Mouse (Mus musculus): ENCODE results near the gene Lonp2.

Gene Lonp2

GRCm38 (mm10) chr8:86713407-86714188 is 89.8 kb downstream of the Lonp2 start:
- DNase-seq (ENCODE audit: low spot score) = peak; percentile 75

GRCm38 (mm10) chr8:86718332-86718994 is 94.6 kb downstream of the Lonp2 start:
- no peak for DNase-seq (ENCODE audit: low spot score)

GRCm38 (mm10) chr8:86719368-86719767 is 95.5 kb downstream of the Lonp2 start:
- DNase-seq (ENCODE audit: low spot score) = no peak

GRCm38 (mm10) chr8:86720756-86721459 is 97.1 kb downstream of the Lonp2 start:
- DNase-seq (ENCODE audit: low spot score) = no peak

- no peak for DNase-seq (ENCODE audit: low spot score)
Observed at GRCm38 (mm10) chr8:86721490-86721889, 97.6 kb downstream of the Lonp2 start.

- no peak for DNase-seq (ENCODE audit: low spot score)
Observed at GRCm38 (mm10) chr8:86726959-86727358, 103.1 kb downstream of the Lonp2 start.

- DNase-seq (ENCODE audit: low spot score) = no peak
Observed at GRCm38 (mm10) chr8:86728224-86728950, 104.5 kb downstream of the Lonp2 start.

- no peak for DNase-seq (ENCODE audit: low spot score)
Observed at GRCm38 (mm10) chr8:86730303-86730702, 106.5 kb downstream of the Lonp2 start.

GRCm38 (mm10) chr8:86730860-86731259 is 107.0 kb downstream of the Lonp2 start:
- DNase-seq (ENCODE audit: low spot score) = no peak

- no peak for DNase-seq (ENCODE audit: low spot score)
Observed at GRCm38 (mm10) chr8:86734171-86734570, 110.3 kb downstream of the Lonp2 start.

GRCm38 (mm10) chr8:86734954-86735353 is 111.1 kb downstream of the Lonp2 start:
- no peak for DNase-seq (ENCODE audit: low spot score)

- DNase-seq (ENCODE audit: low spot score) = no peak
Observed at GRCm38 (mm10) chr8:86735446-86736111, 111.7 kb downstream of the Lonp2 start.

GRCm38 (mm10) chr8:86740899-86741298 is 117.1 kb downstream of the Lonp2 start:
- no peak for DNase-seq (ENCODE audit: low spot score)

GRCm38 (mm10) chr8:86741627-86742026 is 117.8 kb downstream of the Lonp2 start:
- DNase-seq (ENCODE audit: low spot score) = no peak

- DNase-seq (ENCODE audit: low spot score) = no peak
Observed at GRCm38 (mm10) chr8:86742605-86743345, 118.9 kb downstream of the Lonp2 start.

- DNase-seq (ENCODE audit: low spot score) = peak; percentile 39
Observed at GRCm38 (mm10) chr8:86744313-86745220, 120.7 kb downstream of the Lonp2 start.

GRCm38 (mm10) chr8:86745221-86745934 is 121.5 kb downstream of the Lonp2 start, which contains the start of the genes Gm10638 and Siah1a:
Gene Gm10638, plus strand, starts transcription at chr8:86745699.
Gene Siah1a, minus strand, starts transcription at chr8:86745934.
- peak; percentile 80 for DNase-seq (ENCODE audit: low spot score)

GRCm38 (mm10) chr8:86745935-86746441 is 122.1 kb downstream of the Lonp2 start:
- DNase-seq (ENCODE audit: low spot score) = peak; percentile 92

GRCm38 (mm10) chr8:86746511-86746910 is 122.7 kb downstream of the Lonp2 start:
- DNase-seq (ENCODE audit: low spot score) = peak; percentile 51

Measured in embryo, embryonic 10.5 days (tissue).